Comparison of ENCODE assay signal across 1 mouse cellular context in the genomic region with DNA sequence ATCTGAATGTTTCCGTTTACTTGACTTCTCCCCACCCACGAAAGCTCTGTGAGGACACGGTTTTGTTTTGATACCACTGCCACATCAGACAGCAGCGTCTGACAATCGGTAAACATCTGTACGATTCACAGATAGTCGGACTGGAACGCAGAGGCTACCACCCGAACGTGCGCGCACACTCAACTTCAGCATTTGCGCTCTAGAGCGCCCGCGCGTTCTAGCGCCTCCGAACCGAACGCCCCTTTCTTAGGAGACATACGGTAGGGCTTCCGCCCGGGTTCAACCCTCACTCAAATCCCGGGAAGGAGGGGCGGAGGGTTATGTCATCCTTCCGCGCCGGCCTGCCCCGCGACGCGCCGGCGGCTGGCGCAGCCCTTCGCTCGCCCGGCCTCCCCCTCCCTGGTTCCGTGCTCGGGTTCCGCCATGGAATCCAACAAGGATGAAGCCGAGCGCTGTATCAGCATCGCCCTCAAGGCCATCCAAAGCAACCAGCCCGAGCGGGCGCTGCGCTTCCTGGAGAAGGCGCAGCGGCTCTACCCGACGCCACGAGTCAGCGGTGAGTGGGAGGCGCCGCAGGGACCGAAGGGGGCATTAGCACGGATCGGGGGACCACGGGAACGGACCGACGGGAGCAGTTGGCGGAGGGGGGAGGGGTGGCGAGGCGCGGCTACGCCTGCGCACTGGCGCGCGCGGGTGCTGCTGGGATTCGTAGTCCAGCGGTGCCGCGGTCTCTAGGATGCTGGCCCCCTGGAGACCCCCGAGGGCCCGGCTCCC.
A peak's percentile ranks its signal among the peaks of the same experiment; 100 is the strongest.
TF ChIP-seq lines count a peak whose summit lies in the region.

A gene (plus strand): TSS at position 302 of the 774 bp plus-strand sequence.

TF ChIP-seq in CH12.LX, 34 proteins besides CTCF, POLR2A, EP300 and RAD21 (continued from another document):
- TF ChIP-seq USF2 (conservative IDR thresholded peaks at IDR 0.05; ENCODE audit: low read depth, low read length) = no peak
- peak; percentile 58; the same call in 1 of the 2 replicates for TF ChIP-seq MYC (IDR thresholded peaks at IDR 0.05; ENCODE audit: low read depth, low read length)
- TF ChIP-seq CHD2 (IDR thresholded peaks at IDR 0.05; ENCODE audit: low read length) = peak; percentile 87
- no peak for TF ChIP-seq UBTF (IDR thresholded peaks at IDR 0.05; ENCODE audit: low read depth, low read length)
- no peak for TF ChIP-seq TBP (conservative IDR thresholded peaks at IDR 0.05; ENCODE audit: low read depth, low read length)
- no peak for TF ChIP-seq ZNF384 (IDR thresholded peaks at IDR 0.05; ENCODE audit: low read depth, low read length)
- no peak; the same call in 1 of the 2 replicates for TF ChIP-seq RCOR1 (conservative IDR thresholded peaks at IDR 0.05; ENCODE audit: low read depth, low read length)
- no peak for TF ChIP-seq SMC3 (IDR thresholded peaks at IDR 0.05; ENCODE audit: low read depth, low read length)
- TF ChIP-seq BHLHE40 (IDR thresholded peaks at IDR 0.05; ENCODE audit: low read depth, low read length) = peak; percentile 49
- TF ChIP-seq ZMIZ1 (IDR thresholded peaks at IDR 0.05; ENCODE audit: low read depth, low read length) = peak; percentile 85
- TF ChIP-seq KAT2A (IDR thresholded peaks at IDR 0.05; ENCODE audit: insufficient replicate concordance, low read length) = peak; percentile 76; the same call in 1 of the 2 replicates
- TF ChIP-seq POLR2AphosphoS2 (IDR thresholded peaks at IDR 0.05; ENCODE audit: low read depth, low read length) = peak; percentile 50; the same call in 1 of the 2 replicates
- 0 out of 2 replicates have a peak, but pooled peaks have one; percentile 13 for TF ChIP-seq ETS1 (conservative IDR thresholded peaks at IDR 0.05; ENCODE audit: low read depth, low read length)
- TF ChIP-seq HCFC1 (IDR thresholded peaks at IDR 0.05; ENCODE audit: low read depth, low read length) = peak; percentile 87
- peak; percentile 70; the same call in 1 of the 2 replicates for TF ChIP-seq MEF2A (IDR thresholded peaks at IDR 0.05; ENCODE audit: borderline replicate concordance, low read depth, low read length)
TF ChIP-seq in CH12.LX: peak in this region for 21.
